In the genomic region with DNA sequence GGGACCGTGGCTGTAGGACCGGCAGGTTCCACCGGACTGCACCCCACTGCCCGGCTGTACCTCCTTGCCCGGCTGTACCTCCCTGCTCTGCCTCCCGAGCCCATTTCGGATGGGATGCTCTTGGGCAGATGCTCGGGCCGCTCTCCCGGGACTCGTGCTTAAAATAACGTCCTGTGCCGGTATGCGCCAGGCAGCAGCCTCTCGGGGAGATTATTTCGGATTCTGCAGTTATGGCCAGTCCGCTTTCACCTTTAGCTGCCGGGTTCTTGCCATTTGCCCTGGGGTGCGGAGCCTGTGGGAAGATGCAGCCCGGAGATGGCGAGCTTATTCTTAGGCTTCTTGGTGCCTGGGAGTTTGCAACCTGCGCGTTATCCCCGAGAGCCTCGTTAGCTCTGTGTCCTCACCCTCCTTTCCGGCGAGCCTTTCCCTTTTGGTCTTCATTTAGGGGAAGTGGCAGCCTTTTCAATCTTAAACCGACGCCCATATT, we compare ENCODE assay signal across 7 mouse cellular contexts. TPM values are rescaled to one million over a fixed set of nuclear protein-coding genes. Genes with fewer than 3 reads are reported as not detected.
A peak's percentile ranks its signal among the peaks of the same experiment; 100 is the strongest.
DNase-seq lines count a peak whose midpoint lies in the region; ATAC-seq lines count a peak whose summit lies in the region.

No protein-coding gene starts in this region.

- H3K27ac ChIP-seq in forebrain, embryonic 11.5 days (ENCODE audit: low read depth, low read length) = peak overlapping the region; percentile 95

- WGBS in forebrain, embryonic 11.5 days = 0% methylated on average over 29 of the region's 29 CpGs

- peaks cover 3% of the 10 kb centered on the region; the same call in 1 of the 2 replicates for H3K4me1 ChIP-seq in forebrain, embryonic 11.5 days (replicated peaks; ENCODE audit: control insufficient read depth, insufficient read depth, low read length)

- no peaks in the 10 kb centered on the region for H3K27me3 ChIP-seq in forebrain, embryonic 11.5 days (ENCODE audit: control insufficient read depth, insufficient read depth, low read length)

- no peaks in the 10 kb centered on the region for H3K36me3 ChIP-seq in forebrain, embryonic 11.5 days (ENCODE audit: control insufficient read depth, insufficient read depth, low read length)

- ATAC-seq in activated CD4-positive, CD25-positive, alpha-beta regulatory T cell, adult 4 months = peak; percentile 38
- peak; percentile 2; the same call in 1 of the 2 replicates for ATAC-seq in forebrain, embryonic 11.5 days (replicated peaks; ENCODE audit: low FRiP score)
- ATAC-seq in inflammation-experienced regulatory T-cells, adult 6 months = peak; percentile 30

- DNase-seq in right cerebral cortex, postnatal 14 days = peak; percentile 14
- no peak for DNase-seq in right cerebral cortex, postnatal 25 days
- no peak for DNase-seq in forebrain, embryonic 11.5 days (ENCODE audit: low spot score)
- peak; percentile 17 for DNase-seq in lung, postnatal 10 days
- peak; percentile 17 to 38 for DNase-seq in spleen, postnatal 10 days (ENCODE audit: low spot score in 2 of 2)

- H3K9me3 ChIP-seq in forebrain, embryonic 11.5 days (ENCODE audit: control insufficient read depth, low read length) = no peaks in the 10 kb centered on the region

- H3K4me3 ChIP-seq in forebrain, embryonic 11.5 days (ENCODE audit: low read depth, low read length) = peak overlapping the region; percentile 80

- peak overlapping the region; percentile 96 for H3K9ac ChIP-seq in forebrain, embryonic 11.5 days (ENCODE audit: low read length)

- peak overlapping the region; percentile 81 for H3K4me2 ChIP-seq in forebrain, embryonic 11.5 days (ENCODE audit: low read depth, low read length, severe bottlenecking)

RNA-seq across cellular contexts. Expression of gene Myo5a, which starts 0.9 kb away (rescaled TPM):
- polyA plus RNA-seq in activated CD4-positive, CD25-positive, alpha-beta regulatory T cell, adult 4 months (2017; shearing (Covaris generic)) = 10 to 100 TPM in 1 of 2 experiments, 1 to 10 TPM in 1; 5.7 to 10.6 TPM
- 38.0 and 41.5 TPM in 2 replicates for polyA plus RNA-seq in forebrain, embryonic 11.5 days (2014; fragmentation: Nextera tagmentation; extraction: Ambion mirVana)
- 10 to 100 TPM in 2 of 3 experiments, 1 to 10 TPM in 1; 9.3 to 11.4 (median 11.0) TPM for polyA plus RNA-seq in inflammation-experienced regulatory T-cells, adult 6 months (2017; shearing (Covaris generic))

RNA-seq across cellular contexts. Expression of gene Arpp19, which starts 34.3 kb away (rescaled TPM):
- polyA plus RNA-seq in activated CD4-positive, CD25-positive, alpha-beta regulatory T cell, adult 4 months (2017; shearing (Covaris generic)) = 100 to 1,000 TPM; 326 to 420 TPM
- 328 and 333 TPM in 2 replicates for polyA plus RNA-seq in forebrain, embryonic 11.5 days (2014; fragmentation: Nextera tagmentation; extraction: Ambion mirVana)
- polyA plus RNA-seq in inflammation-experienced regulatory T-cells, adult 6 months (2017; shearing (Covaris generic)) = 100 to 1,000 TPM; 284 to 467 (median 368) TPM

Comparison
In these comparisons a context has a peak if more than half of its experiments do, and no peak if none do; other contexts are left out.
1. DNase-seq: peak in right cerebral cortex, postnatal 14 days (single experiment), lung, postnatal 10 days (single experiment) and spleen, postnatal 10 days (2 of 2); none in right cerebral cortex, postnatal 25 days (single experiment) and forebrain, embryonic 11.5 days (single experiment).
2. Peak in every context shown above with its lines, with median percentiles within 50 percentile points of each other: ATAC-seq.